Mouse (Mus musculus) cerebellum, postnatal 14 days (tissue): ENCODE results near the gene Ampd2.
A peak's percentile ranks its signal among the peaks of the same experiment; 100 is the strongest.

ENCODE experiments used
- DNase-seq, 2 experiments: peaks; one replicate each; pipeline ENCODE4 v3.0.0; 2021; ENCODE audit warnings: mixed read lengths in 2 of 2

The Ampd2 gene

DNA sequence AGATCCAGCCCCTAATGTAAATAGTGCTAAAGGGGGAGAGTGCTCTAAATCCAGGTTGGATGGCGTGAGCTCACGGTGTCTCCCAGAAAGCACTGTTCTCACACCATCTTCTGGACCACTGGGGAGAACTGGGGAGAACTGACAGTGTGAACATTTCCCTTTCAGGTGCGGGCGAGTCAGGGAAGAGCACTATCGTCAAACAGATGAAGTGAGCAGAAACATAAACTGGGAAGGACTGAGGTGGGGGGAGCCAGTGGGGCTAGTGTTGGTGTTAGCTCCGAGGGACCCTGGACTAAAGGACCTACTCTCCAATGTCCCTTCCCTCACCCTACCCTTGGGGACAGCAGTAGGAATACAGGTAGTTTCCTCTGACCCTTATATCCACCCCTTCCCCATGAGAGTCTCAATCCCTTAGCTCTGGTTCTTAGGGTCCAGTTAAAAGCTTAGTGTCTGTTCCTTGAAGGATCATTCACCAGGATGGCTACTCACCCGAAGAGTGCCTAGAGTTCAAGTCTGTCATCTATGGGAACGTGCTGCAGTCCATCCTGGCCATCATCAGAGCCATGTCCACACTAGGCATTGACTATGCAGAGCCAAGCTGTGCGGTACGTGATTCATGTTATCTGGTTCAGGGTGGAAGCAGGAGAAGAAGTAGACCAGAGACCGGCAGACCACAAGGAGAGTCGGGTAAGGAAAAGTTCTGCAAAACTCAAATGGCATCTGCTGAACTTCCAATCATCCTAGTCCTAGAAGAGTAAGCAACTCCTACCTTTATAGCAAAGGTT lies 8.7 kb upstream of the Ampd2 start:
- no peak for DNase-seq

DNA sequence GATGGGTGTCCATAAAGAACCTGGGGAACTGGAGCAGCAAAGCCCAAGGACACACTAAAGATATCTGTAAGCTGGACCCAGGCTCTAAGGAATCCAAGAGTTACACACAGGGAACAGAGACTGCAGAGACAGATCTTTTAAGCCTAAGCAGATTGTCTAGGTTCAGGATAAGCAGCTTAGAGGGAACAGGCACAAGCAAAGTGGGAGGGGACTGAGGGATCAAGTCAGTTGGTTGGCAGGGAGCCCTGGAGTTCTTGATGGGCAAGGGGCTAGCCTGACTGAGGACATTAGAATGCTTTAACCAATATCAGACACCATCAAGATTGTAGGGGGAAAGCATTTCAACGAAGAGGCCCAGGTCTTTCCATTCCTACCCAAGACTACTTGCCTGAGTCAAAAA lies 7.7 kb upstream of the Ampd2 start:
- DNase-seq: no peak

DNA sequence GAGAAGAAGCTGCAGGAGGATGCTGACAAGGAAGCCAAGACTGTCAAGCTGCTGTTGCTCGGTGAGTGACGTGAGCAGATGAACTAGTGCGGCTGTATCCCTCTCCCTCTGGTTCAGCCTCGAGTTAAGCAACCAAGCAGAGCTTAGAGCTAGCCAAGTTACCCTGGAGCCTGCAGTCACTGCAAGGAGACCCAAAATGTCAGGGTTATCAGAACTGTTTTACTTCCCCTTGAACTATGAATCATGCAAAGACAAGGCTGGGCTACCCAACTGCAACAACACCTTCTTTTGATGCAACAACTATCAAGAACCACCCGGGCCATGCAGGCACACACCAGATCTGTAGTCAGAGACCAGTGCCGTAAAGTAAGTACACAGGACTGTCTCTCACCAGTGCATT lies 6.9 kb upstream of the Ampd2 start:
- DNase-seq: no peak

GRCm38 (mm10) chr3:108092536-108093115 lies 6.2 kb upstream of the Ampd2 start, which contains the start of gene Gnat2:
Gene Gnat2 (plus strand): TSS chr3:108092789.
- DNase-seq: no peak

GRCm38 (mm10) chr3:108092030-108092429 lies 5.6 kb upstream of the Ampd2 start:
- no peak for DNase-seq

GRCm38 (mm10) chr3:108090561-108090960 lies 4.1 kb upstream of the Ampd2 start:
- no peak for DNase-seq

DNA sequence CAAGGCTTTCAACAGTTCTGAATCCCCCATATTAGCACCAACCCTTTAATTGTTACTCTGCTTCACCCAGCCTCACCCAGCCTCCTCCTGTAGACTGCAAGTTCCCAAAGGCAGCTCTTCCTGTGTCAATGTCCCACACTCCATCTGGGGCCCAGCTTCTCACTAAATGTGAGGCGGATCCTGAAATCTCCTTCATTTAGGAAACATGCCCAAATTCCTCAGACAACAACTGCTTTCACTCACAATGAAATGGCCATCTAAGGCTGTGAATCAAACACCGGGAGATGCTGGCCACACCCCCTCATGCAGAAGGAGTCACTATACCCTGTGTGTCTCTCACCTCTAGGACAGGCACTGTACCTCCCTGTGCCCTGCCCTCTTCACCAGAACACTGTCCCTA lies 3.5 kb upstream of the Ampd2 start:
- no peak for DNase-seq

DNA sequence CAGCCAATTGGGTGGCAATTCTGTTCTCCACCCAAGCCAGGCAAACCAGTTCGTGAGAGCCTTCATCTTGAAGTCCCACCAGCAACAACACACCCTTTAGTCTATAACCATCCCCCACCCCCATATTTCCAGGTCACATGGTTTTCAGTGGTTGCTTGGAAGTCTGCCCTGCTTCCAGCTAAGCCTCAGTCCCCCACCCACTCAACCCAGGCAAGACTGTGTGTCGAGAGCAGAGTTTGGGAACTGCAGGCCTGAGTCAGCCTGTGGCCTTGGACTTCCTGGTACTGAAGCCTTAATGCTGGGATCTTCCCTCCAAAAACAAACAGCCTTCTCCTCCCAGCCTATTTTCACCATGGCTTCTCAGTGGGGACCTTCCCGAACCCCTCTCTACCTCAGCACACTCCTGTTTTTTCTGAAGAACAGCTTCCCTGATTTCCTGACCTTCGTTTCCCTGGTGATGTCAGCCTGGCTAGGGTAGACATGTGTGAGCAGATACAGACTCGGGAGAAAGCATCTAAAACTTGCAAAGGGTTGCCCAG lies 2.5 kb upstream of the Ampd2 start:
- no peak for DNase-seq

- DNase-seq: no peak
Measured at GRCm38 (mm10) chr3:108087329-108087728, 878 bp upstream of the Ampd2 start.

- peak; percentile 71 to 75 for DNase-seq
Measured at GRCm38 (mm10) chr3:108085721-108086469, 556 bp downstream of the Ampd2 start.

DNA sequence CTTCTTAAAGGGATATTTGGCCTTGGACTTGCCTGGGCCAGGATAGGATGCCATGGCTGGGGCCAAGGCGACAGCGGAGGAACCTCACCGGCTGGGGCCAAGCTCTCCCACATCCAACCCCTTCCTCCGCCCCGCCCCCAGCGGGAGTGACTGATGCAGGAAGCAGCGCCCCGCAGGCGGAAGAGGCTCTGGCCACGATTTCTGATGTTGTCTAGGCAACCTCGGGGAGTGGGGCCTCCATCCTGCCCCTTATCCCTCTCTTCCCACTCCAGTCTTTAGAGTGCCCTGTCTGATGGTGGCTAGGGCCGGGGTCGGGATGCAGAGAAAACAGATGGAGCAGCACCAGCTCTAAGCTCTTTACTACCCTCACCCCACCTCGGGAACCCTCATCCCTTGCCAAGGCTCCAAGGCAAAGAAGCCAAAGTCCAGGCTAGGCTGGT lies 1.1 kb downstream of the Ampd2 start:
- DNase-seq: peak; percentile 94 to 95

DNA sequence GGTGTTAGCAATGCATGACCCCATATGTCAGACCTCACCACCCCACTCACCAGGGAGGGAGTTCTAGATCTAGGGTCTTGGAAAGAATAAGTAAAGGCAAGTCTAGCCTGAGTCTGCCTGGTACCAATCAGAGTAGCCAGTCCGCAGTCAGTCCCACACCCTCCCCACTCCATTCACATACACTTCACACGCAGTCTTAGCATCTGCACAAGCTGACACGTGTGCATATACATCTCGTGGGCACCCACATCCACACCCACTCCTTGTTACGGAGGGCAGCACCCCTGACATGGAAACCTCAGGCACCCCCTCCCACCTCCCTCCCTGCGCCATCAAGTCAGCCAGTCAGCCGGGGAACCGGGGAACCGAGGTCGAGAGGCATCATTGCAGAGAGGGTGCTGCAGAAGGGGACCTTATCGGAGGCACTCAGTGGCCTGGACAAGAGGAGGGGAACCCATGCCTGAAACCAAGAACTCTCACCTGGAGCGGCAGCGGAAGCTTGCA lies 1.6 kb downstream of the Ampd2 start:
- DNase-seq: no peak

DNA sequence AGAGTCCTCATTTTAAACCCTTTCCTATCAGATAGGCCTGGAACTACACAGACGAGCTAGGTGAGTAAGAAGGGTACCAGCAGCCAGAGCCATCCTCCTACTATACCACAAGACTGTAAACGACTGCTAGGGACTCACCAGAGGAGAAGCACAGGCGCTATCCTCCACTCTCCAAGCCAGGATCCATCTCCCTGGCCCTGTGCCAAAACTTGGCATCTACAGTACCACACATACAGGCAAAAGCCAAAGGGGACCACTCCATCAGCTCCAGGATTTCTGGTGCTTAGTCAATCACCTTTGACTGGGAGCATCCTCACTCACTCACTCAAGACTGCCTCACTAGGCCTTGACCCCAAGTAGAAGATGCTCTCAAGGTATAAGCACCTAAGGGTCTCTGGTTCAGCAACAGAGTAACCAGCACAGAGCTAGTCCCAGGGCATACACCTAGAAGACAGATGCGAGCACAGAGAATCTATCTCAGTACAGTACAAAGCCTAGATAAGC lies 2.5 kb downstream of the Ampd2 start:
- DNase-seq: peak; percentile 63 to 72

DNA sequence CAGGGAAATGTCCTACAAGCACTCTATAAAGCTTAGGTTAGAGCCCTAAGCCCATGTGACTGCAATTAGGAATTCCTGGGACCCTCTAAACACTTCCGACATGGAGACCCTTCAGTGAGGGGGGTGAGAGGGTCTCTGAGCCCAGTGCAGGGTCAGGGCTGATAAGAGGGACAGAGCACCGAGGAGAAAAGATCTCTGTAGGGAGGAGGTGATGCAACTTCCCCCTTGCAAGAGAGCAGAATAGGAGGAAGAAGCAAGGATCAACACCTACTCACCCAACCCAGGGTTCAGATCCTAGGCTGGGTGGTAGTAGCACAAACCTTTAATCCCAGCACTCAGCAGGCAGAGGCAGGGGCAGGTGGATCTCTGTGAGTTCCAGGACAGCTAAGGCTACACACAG lies 3.3 kb downstream of the Ampd2 start:
- DNase-seq: no peak

GRCm38 (mm10) chr3:108082251-108082875 lies 4.1 kb downstream of the Ampd2 start:
- no peak for DNase-seq

GRCm38 (mm10) chr3:108081681-108082080 lies 4.8 kb downstream of the Ampd2 start:
- DNase-seq: no peak

- no peak for DNase-seq
Measured at GRCm38 (mm10) chr3:108076836-108077235, 9.6 kb downstream of the Ampd2 start.

DNA sequence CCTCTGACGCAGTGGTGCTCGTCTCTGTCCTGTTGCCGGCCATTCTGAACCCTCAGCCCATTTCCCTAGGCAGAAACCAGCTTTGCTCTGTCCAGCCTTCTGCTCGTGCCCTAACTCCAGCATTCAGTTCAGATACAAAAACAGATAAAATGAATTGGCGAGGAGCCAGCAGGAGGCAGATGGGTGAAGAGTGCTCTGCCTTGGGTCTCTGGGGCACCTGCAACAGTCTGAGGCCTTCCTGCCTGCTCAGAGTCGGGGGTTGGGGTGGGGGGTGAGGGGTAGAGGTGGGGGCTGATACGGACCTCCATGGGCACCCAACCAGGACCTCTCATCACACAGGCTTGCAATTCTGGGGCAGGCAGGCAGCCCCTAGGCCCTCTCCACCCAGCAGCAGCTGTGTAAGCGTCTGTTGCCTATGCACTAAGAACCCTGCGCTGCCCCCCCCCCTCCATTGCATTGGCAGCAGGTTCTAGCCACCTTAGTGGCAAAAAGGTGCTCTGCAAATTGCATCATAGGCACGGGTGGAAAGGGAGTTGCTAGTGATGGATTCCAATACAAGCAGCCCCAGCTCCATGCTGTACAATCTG lies 13.4 kb downstream of the Ampd2 start:
- DNase-seq: peak; percentile 33 to 43

DNA sequence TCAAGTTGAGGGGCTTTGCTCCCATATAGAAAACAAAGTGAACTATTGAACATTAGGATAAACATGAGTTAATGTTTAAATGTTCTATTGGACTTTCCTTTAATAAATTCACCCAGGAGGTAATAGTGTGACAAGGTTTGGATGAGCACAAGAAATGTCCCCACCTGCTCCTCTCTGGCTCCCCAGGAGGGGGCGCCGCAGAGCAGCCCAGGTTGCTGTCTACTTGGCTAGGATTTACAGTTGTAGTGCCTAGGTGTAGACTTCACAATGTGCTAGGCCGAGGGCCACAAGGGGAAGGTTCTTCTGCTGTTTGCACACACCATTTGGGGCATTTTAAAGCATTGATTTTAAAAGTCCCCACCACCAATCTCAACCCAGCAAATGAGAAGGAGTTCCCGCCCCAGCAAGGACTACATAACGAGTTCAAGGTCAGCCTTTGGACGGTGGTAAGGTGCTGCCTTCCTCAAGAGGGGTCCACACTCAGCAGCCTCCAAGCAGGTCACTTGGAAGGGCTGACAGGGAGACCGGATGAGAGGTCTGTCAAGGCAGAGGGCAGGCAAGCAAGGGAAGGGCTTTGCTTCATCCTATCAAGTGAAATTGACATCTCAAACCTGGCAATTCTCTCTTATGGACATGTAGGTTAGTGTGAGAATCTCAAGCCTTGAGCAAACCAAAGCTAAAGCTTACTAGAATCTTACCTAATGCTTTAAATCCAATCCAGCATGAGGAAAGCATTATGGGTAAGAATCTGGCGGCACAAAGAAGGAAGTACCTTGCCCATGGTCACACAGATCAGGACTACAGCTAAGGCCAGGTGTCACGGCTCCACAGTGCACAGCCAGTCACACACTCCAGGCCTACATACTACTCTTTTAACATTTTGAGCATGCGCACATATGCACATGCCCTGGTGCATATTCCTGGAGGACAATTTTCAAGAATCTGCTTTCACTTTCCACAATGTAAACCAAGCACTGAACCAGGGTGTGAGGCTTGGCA lies 15.9 kb downstream of the Ampd2 start:
- DNase-seq: peak; percentile 75 to 79

DNA sequence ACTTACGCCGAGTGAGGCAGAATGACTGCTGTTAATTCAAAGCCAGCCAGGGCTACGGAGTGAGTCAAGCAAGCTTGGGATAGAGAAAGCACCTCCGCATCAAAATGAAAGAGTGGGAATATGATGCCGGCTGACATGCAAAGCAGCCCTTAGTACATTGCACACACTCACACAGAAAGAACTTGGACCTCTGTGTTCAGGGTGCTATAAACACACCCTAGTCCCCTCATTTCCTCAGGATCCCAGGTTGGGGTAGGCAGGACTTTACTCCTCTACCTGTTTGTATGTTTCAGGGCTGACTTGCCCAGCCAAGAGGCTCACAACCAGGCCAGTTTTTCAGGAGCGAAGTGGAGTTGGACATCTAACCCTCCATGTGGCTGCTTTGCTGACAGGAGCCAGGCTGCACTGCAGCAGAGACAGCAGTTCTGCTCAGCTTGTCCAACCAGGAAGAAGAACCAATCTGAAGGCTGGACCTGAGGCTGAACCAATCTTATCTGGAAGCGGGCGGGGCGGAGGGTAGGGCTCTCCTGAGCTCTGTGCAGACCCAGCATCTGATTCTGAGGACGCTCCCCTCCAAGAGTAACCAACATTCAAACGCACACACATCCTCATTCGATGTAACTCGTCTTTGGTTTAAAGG lies 17.1 kb downstream of the Ampd2 start:
- no peak for DNase-seq
